Mouse (Mus musculus) cerebellum, adult 8-10 months (tissue): ENCODE measurements around the gene Tbx3.
A peak's percentile ranks its signal among the peaks of the same experiment; 100 is the strongest.

Source experiments
- DNase-seq: peaks from one replicate; pipeline ENCODE4 v3.0.0; 2022

Gene Tbx3

GRCm38 (mm10) chr5:119709826-119710559 is 39.5 kb downstream of the Tbx3 start:
- no peak for DNase-seq

DNA sequence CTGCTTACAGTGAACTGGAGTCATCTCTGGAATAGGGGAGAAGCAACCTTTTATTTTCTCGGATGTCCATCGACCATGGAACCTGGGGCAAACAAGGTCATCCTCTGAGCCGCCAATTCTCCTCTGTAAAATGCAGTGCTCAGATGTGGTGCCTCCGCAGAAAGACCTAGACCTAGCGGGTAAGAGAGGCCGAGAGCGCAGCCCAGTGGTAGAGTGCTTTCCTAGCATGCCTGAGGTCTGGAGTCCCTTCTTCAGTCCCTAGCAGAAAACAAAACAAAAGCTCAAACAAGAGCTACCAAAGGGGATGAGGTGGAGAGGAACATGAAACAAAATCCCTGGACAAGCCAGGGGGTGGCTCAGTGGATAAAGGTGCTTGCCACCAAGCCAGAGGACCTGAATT is 40.3 kb downstream of the Tbx3 start:
- DNase-seq, result no peak

- DNase-seq, result no peak
Observed at GRCm38 (mm10) chr5:119711626-119712025, 41.2 kb downstream of the Tbx3 start.

- peak; percentile 56 for DNase-seq
Observed at GRCm38 (mm10) chr5:119712679-119713246, 42.3 kb downstream of the Tbx3 start.

GRCm38 (mm10) chr5:119720471-119721265 is 50.2 kb downstream of the Tbx3 start:
- no peak for DNase-seq

DNA sequence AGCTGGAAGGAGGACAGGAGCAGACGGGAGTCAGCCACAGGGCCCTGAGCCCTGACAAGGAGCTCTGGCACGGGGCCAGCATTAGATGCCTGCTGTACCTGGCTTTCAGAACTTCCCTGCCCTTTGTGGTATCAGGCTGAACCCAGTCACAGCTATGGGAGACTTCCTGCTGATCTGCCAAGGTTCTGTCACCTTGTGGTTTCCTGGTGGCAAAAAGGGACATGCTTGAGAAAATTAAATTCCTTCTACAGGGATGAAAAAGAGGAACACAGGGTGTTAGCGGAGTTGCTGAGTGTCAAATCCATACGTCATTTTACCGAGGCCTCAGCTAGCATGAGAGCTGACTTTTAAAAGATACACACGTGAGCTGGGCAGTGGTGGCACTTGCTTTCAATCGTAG is 62.5 kb downstream of the Tbx3 start:
- DNase-seq, result no peak
